Mouse (Mus musculus): Measurements from ENCODE around the gene Asb15.
A peak's percentile ranks its signal among the peaks of the same experiment; 100 is the strongest.

The Asb15 gene

GRCm38 (mm10) chr6:24528064-24528243 is at the start of gene Asb15:
TSS of gene Asb15 (plus strand) at chr6:24528144.
- peak; percentile 30 for DNase-seq (ENCODE audit: low spot score)

GRCm38 (mm10) chr6:24486530-24486929 is 41.4 kb upstream of the Asb15 start:
- DNase-seq (ENCODE audit: low spot score) = no peak

- DNase-seq (ENCODE audit: low spot score) = peak; percentile 38
Observed at GRCm38 (mm10) chr6:24490341-24490740, 37.6 kb upstream of the Asb15 start.

GRCm38 (mm10) chr6:24504141-24504540 is 23.8 kb upstream of the Asb15 start:
- DNase-seq (ENCODE audit: low spot score) = no peak

- peak; percentile 80 for DNase-seq (ENCODE audit: low spot score)
Observed at GRCm38 (mm10) chr6:24514552-24515284, 13.2 kb upstream of the Asb15 start, which contains the start of gene Iqub. TSS of gene Iqub (minus strand) at chr6:24515067.

GRCm38 (mm10) chr6:24516197-24516596 is 11.7 kb upstream of the Asb15 start:
- peak; percentile 70 for DNase-seq (ENCODE audit: low spot score)

- DNase-seq (ENCODE audit: low spot score) = no peak
Observed at GRCm38 (mm10) chr6:24525705-24526104, 2.2 kb upstream of the Asb15 start.

- DNase-seq (ENCODE audit: low spot score) = peak; percentile 98
Observed at GRCm38 (mm10) chr6:24527155-24528063, 535 bp upstream of the Asb15 start, which contains the start of gene Ndufa5. TSS of gene Ndufa5 (minus strand) at chr6:24528013.

GRCm38 (mm10) chr6:24530166-24530565 is 2.2 kb downstream of the Asb15 start:
- DNase-seq (ENCODE audit: low spot score) = peak; percentile 73

GRCm38 (mm10) chr6:24530711-24531420 is 2.9 kb downstream of the Asb15 start:
- peak; percentile 17 for DNase-seq (ENCODE audit: low spot score)

- no peak for DNase-seq (ENCODE audit: low spot score)
Observed at GRCm38 (mm10) chr6:24532804-24533203, 4.9 kb downstream of the Asb15 start.

- DNase-seq (ENCODE audit: low spot score) = no peak
Observed at GRCm38 (mm10) chr6:24538435-24538834, 10.5 kb downstream of the Asb15 start.

- no peak for DNase-seq (ENCODE audit: low spot score)
Observed at GRCm38 (mm10) chr6:24540106-24540505, 12.2 kb downstream of the Asb15 start.

- DNase-seq (ENCODE audit: low spot score) = no peak
Observed at GRCm38 (mm10) chr6:24542393-24542792, 14.4 kb downstream of the Asb15 start.

GRCm38 (mm10) chr6:24543119-24543591 is 15.2 kb downstream of the Asb15 start:
- no peak for DNase-seq (ENCODE audit: low spot score)

- DNase-seq (ENCODE audit: low spot score) = no peak
Observed at GRCm38 (mm10) chr6:24546716-24547420, 18.9 kb downstream of the Asb15 start.

GRCm38 (mm10) chr6:24549801-24550200 is 21.9 kb downstream of the Asb15 start:
- no peak for DNase-seq (ENCODE audit: low spot score)

- DNase-seq (ENCODE audit: low spot score) = no peak
Observed at GRCm38 (mm10) chr6:24552046-24552445, 24.1 kb downstream of the Asb15 start.

GRCm38 (mm10) chr6:24554427-24555086 is 26.6 kb downstream of the Asb15 start:
- no peak for DNase-seq (ENCODE audit: low spot score)

GRCm38 (mm10) chr6:24555488-24555887 is 27.5 kb downstream of the Asb15 start:
- DNase-seq (ENCODE audit: low spot score) = no peak

GRCm38 (mm10) chr6:24564081-24564480 is 36.1 kb downstream of the Asb15 start:
- DNase-seq (ENCODE audit: low spot score) = no peak
